Mouse (Mus musculus) stomach, postnatal 0 days (tissue): ENCODE results near the gene Leng1. TPM values are rescaled to one million over a fixed set of nuclear protein-coding genes. Genes with fewer than 3 reads are reported as not detected.
"Not testable (repeated sequence)": the region's sequence is repeated elsewhere in the genome, so short reads cannot be mapped to it uniquely, and the experiment has no call there.

Experiments
- ATAC-seq: fragments of 200-750 bp; cut with Nextera tagmentation; 2 replicates; pipeline ENCODE4 v1.8.0; 2017; ENCODE audit not compliant: low FRiP score, low TSS enrichment
- DNase-seq: peaks from one replicate; pipeline ENCODE4 v3.0.0-alpha.2; 2016; ENCODE audit warnings: low spot score
- H3K27ac ChIP-seq: fragments of 300-500 bp; sonication (generic); replicated peaks from 2 replicates; pipeline ENCODE4 v1.5.1; 2014; ENCODE audit warnings: mild to moderate bottlenecking, control low read depth
- H3K27me3 ChIP-seq: fragments of 300-500 bp; sonication (generic); 2 replicates; pipeline ENCODE4 v1.6.1; 2014; ENCODE audit warnings: low read length; ENCODE audit not compliant: control insufficient read depth, insufficient read depth
- H3K36me3 ChIP-seq: fragments of 300-500 bp; sonication (generic); 2 replicates; pipeline ENCODE4 v1.6.1; 2014; ENCODE audit warnings: low read length, mixed read lengths; ENCODE audit not compliant: control insufficient read depth, insufficient read depth
- H3K4me1 ChIP-seq: fragments of 300-500 bp; sonication (generic); replicated peaks from 2 replicates; pipeline ENCODE4 v1.6.1; 2014; ENCODE audit warnings: antibody characterized with exemption; ENCODE audit not compliant: control insufficient read depth, insufficient read depth
- H3K4me2 ChIP-seq: fragments of 300-500 bp; sonication (generic); replicated peaks from 2 replicates; pipeline ENCODE4 v1.6.1; 2014; ENCODE audit warnings: low read depth, mild to moderate bottlenecking, control low read depth, moderate library complexity
- H3K4me3 ChIP-seq: fragments of 300-500 bp; sonication (generic); 2 replicates; pipeline ENCODE4 v1.5.1; 2014; ENCODE audit warnings: low read depth, low read length, control low read depth
- H3K9ac ChIP-seq: fragments of 300-500 bp; sonication (generic); 2 replicates; pipeline ENCODE4 v1.6.1; 2014; ENCODE audit warnings: mild to moderate bottlenecking, low read length, control low read depth, mixed read lengths
- H3K9me3 ChIP-seq: fragments of 300-500 bp; sonication (generic); 2 replicates; pipeline ENCODE4 v1.6.1; 2016; ENCODE audit warnings: low read length; ENCODE audit not compliant: control insufficient read depth
- CTCF ChIP-seq: IDR thresholded peaks from 2 replicates; pipeline ENCODE4 v1.5.1; 2016; ENCODE audit warnings: antibody characterized with exemption, low read depth, mild to moderate bottlenecking, moderate library complexity
- EP300 ChIP-seq: optimal IDR thresholded peaks from 2 replicates; pipeline ENCODE3; 2016; ENCODE audit warnings: antibody characterized with exemption
- WGBS: fragments of 180-500 bp; shearing (Covaris S2); extraction: QIAGEN DNeasy Blood & Tissue Kit; methylation state at CpG from one replicate; pipeline ENCODE4 v1.1.7; 2014; 5-methylcytosine and 5-hydroxymethylcytosine counted together
- polyA plus RNA-seq: library from polyadenylated mRNA; unstranded; fragments of >200 nt; fragmentation: Nextera tagmentation; extraction: Ambion mirVana; gene quantifications from 2 replicates; pipeline ENCODE4 v1.2.1, GENCODE M21; 2015

Gene Leng1
- polyA plus RNA-seq, 1 experiment from 2014 or later = 11.7 TPM

- Histone ChIP-seq H3K27me3 (no peaks in the 10 kb centered on the region), H3K4me2 (no peak overlapping the region), H3K4me3 (no peak overlapping the region), H3K9me3 (no peaks in the 10 kb centered on the region), H3K4me1 (peaks cover 4% of the 10 kb centered on the region; the same call in 1 of the 2 replicates), H3K27ac (no peak overlapping the region), H3K9ac (no peak overlapping the region), H3K36me3 (peaks cover 8% of the 10 kb centered on the region)
- ATAC-seq (no peak), DNase-seq (no peak)
- no peak for TF ChIP-seq CTCF
- no peak for TF ChIP-seq EP300
- 40% methylated on average over 7 of the region's 7 CpGs for WGBS
These were observed 42.2 kb upstream of the Leng1 start for GRCm38 (mm10) chr7:3707568-3708413.

- no peak overlapping the region for H3K27ac ChIP-seq
These were observed 41.4 kb upstream of the Leng1 start for GRCm38 (mm10) chr7:3707027-3707426.

GRCm38 (mm10) chr7:3706343-3706934 is 40.8 kb upstream of the Leng1 start:
- Histone ChIP-seq H3K27me3 (no peaks in the 10 kb centered on the region), H3K27ac (peak overlapping the region; percentile 19), H3K4me1 (peaks cover 4% of the 10 kb centered on the region; the same call in 1 of the 2 replicates), H3K36me3 (peaks cover 8% of the 10 kb centered on the region), H3K9ac (peak overlapping the region; percentile 82; the same call in 1 of the 2 replicates), H3K4me3 (no peak overlapping the region), H3K9me3 (no peaks in the 10 kb centered on the region), H3K4me2 (peak overlapping the region; percentile 73; the same call in 1 of the 2 replicates)
- DNase-seq = no peak
- WGBS = 33% methylated on average over 11 of the region's 11 CpGs
- ATAC-seq = no peak; the same call in 1 of the 2 replicates
- TF ChIP-seq EP300 (no peak), CTCF (no peak)

More at GRCm38 (mm10) chr7:3707027-3707426, 41.4 kb upstream of the Leng1 start:
- no peak overlapping the region for H3K4me2 ChIP-seq
- no peaks in the 10 kb centered on the region for H3K9me3 ChIP-seq
- TF ChIP-seq CTCF = no peak
- TF ChIP-seq EP300 = no peak
- WGBS = 54% methylated on average over 4 of the region's 4 CpGs
- peak overlapping the region; percentile 41; the same call in 1 of the 2 replicates for H3K9ac ChIP-seq
- ATAC-seq (peak; percentile 57), DNase-seq (peak; percentile 36)
- H3K4me3 ChIP-seq = no peak overlapping the region
- peaks cover 4% of the 10 kb centered on the region; the same call in 1 of the 2 replicates for H3K4me1 ChIP-seq
- peaks cover 8% of the 10 kb centered on the region for H3K36me3 ChIP-seq
- no peaks in the 10 kb centered on the region for H3K27me3 ChIP-seq

GRCm38 (mm10) chr7:3705911-3706310 is 40.3 kb upstream of the Leng1 start:
- H3K4me1 ChIP-seq = peaks cover 4% of the 10 kb centered on the region; the same call in 1 of the 2 replicates
- peak overlapping the region; percentile 82 for H3K9ac ChIP-seq
- peaks cover 8% of the 10 kb centered on the region for H3K36me3 ChIP-seq
- DNase-seq (no peak), ATAC-seq (no peak)
- H3K9me3 ChIP-seq = no peaks in the 10 kb centered on the region
- peak overlapping the region; percentile 63 for H3K4me3 ChIP-seq
- WGBS = 21% methylated on average over 6 of the region's 6 CpGs
- H3K27me3 ChIP-seq = no peaks in the 10 kb centered on the region
- peak overlapping the region; percentile 73 for H3K4me2 ChIP-seq
- H3K27ac ChIP-seq = peak overlapping the region; percentile 19; the same call in 1 of the 2 replicates
- TF ChIP-seq CTCF (no peak), EP300 (no peak)

- not testable (repeated sequence) for H3K9me3 ChIP-seq, H3K36me3 ChIP-seq, H3K27me3 ChIP-seq, H3K27ac ChIP-seq, H3K4me1 ChIP-seq, DNase-seq, ATAC-seq
- Histone ChIP-seq H3K4me2 (peak overlapping the region; percentile 73), H3K4me3 (peak overlapping the region; percentile 63), H3K9ac (peak overlapping the region; percentile 82)
- WGBS = 3% methylated on average over 6 of the region's 7 CpGs
These were observed 39.8 kb upstream of the Leng1 start for GRCm38 (mm10) chr7:3705461-3705860.

DNA sequence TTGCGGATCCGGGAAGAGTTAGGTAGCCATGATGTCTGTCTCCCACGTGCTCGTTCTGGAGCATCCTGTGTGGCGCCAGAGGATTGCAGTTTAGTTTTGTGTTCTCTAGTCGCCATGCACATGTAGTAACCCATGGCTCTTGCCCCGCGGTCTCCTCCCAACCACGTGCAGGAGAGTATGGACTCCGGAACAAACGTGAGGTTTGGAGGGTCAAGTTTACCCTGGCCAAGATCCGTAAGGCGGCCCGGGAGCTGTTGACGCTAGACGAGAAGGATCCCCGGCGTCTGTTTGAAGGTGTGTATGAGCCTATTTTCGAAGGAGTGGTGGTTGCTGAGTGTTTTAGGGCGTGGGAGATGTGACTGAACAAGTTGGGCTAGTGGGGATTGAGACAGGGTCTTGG is 38.8 kb upstream of the Leng1 start:
- peak overlapping the region; percentile 95 for H3K27ac ChIP-seq
- peak overlapping the region; percentile 73 for H3K4me2 ChIP-seq
- DNase-seq = peak; percentile 54
- no peak for TF ChIP-seq CTCF
- TF ChIP-seq EP300 = no peak
- peaks cover 4% of the 10 kb centered on the region; the same call in 1 of the 2 replicates for H3K4me1 ChIP-seq
- H3K9ac ChIP-seq = peak overlapping the region; percentile 82
- H3K9me3 ChIP-seq = no peaks in the 10 kb centered on the region
- peak; percentile 48 for ATAC-seq
- under 1% methylated on average over 20 of the region's 20 CpGs for WGBS
- peaks cover 10% of the 10 kb centered on the region for H3K36me3 ChIP-seq
- no peaks in the 10 kb centered on the region for H3K27me3 ChIP-seq
- H3K4me3 ChIP-seq = peak overlapping the region; percentile 63
